Mouse (Mus musculus): ENCODE results near the gene Olfr90. TPM values are rescaled to one million over a fixed set of nuclear protein-coding genes. Genes with fewer than 3 reads are reported as not detected.
"Not testable (repeated sequence)": the region's sequence is repeated elsewhere in the genome, so short reads cannot be mapped to it uniquely, and the experiment has no call there.

Olfr90 gene
- not detected in 2 replicates for polyA plus RNA-seq (2015; fragmentation: Nextera tagmentation; extraction: Ambion mirVana)

- Histone ChIP-seq H3K4me1 (replicated peaks; ENCODE audit: insufficient read depth, low read length) (no peaks in the 10 kb centered on the region), H3K27ac (no peak within 1 kb of the TSS), H3K4me3 (replicated peaks; ENCODE audit: low read depth, low read length) (no peak within 1 kb of the TSS), H3K27me3 (ENCODE audit: insufficient read depth, low read length) (no peaks in the 10 kb centered on the region), H3K4me2 (ENCODE audit: low read length) (no peak within 1 kb of the TSS), H3K9me3 (replicated peaks; ENCODE audit: low read length) (no peaks in the 10 kb centered on the region), H3K9ac (ENCODE audit: low read depth, low read length) (no peak within 1 kb of the TSS), H3K36me3 (ENCODE audit: insufficient read depth, low read length) (no peaks in the 10 kb centered on the region)
- ATAC-seq (replicated peaks; ENCODE audit: low FRiP score, low read depth) = no peak
- TF ChIP-seq CTCF (IDR thresholded peaks at IDR 0.05; ENCODE audit: low read depth) = no peak
- DNase-seq (ENCODE audit: low spot score) = no peak
Observed at GRCm38 (mm10) chr17:37088399-37088798, at the start of gene Olfr90. Gene Olfr90 (minus strand): TSS chr17:37088499.

GRCm38 (mm10) chr17:37131366-37131765, 43.1 kb upstream of the Olfr90 start:
- 73% methylated on average over 4 of the region's 4 CpGs for WGBS
- not testable (repeated sequence) for ATAC-seq (replicated peaks; ENCODE audit: low FRiP score, low read depth); H3K27me3 ChIP-seq (ENCODE audit: insufficient read depth, low read length)

GRCm38 (mm10) chr17:37119988-37120387, 31.7 kb upstream of the Olfr90 start, which contains the start of gene Olfr92:
Gene Olfr92 (minus strand): TSS chr17:37120088.
- no peak for DNase-seq (ENCODE audit: low spot score)
- no peak within 1 kb of the TSS for H3K9ac ChIP-seq (ENCODE audit: low read depth, low read length)
- no peak for ATAC-seq (replicated peaks; ENCODE audit: low FRiP score, low read depth)
- no peaks in the 10 kb centered on the region for H3K27me3 ChIP-seq (ENCODE audit: insufficient read depth, low read length)
- no peak for TF ChIP-seq CTCF (IDR thresholded peaks at IDR 0.05; ENCODE audit: low read depth)
- no peaks in the 10 kb centered on the region for H3K9me3 ChIP-seq (replicated peaks; ENCODE audit: low read length)
- no peak within 1 kb of the TSS for H3K27ac ChIP-seq
- 92% methylated on average over 2 of the region's 2 CpGs for WGBS
- no peak within 1 kb of the TSS for H3K4me2 ChIP-seq (ENCODE audit: low read length)
- H3K36me3 ChIP-seq (ENCODE audit: insufficient read depth, low read length) = no peaks in the 10 kb centered on the region
- no peaks in the 10 kb centered on the region for H3K4me1 ChIP-seq (replicated peaks; ENCODE audit: insufficient read depth, low read length)
- no peak within 1 kb of the TSS for H3K4me3 ChIP-seq (replicated peaks; ENCODE audit: low read depth, low read length)

More at GRCm38 (mm10) chr17:37131366-37131765, 43.1 kb upstream of the Olfr90 start:
- H3K4me3 ChIP-seq (replicated peaks; ENCODE audit: low read depth, low read length); H3K36me3 ChIP-seq (ENCODE audit: insufficient read depth, low read length); H3K4me2 ChIP-seq (ENCODE audit: low read length); DNase-seq (ENCODE audit: low spot score); H3K27ac ChIP-seq; H3K4me1 ChIP-seq (replicated peaks; ENCODE audit: insufficient read depth, low read length); H3K9ac ChIP-seq (ENCODE audit: low read depth, low read length); H3K9me3 ChIP-seq (replicated peaks; ENCODE audit: low read length): not testable (repeated sequence)

DNA sequence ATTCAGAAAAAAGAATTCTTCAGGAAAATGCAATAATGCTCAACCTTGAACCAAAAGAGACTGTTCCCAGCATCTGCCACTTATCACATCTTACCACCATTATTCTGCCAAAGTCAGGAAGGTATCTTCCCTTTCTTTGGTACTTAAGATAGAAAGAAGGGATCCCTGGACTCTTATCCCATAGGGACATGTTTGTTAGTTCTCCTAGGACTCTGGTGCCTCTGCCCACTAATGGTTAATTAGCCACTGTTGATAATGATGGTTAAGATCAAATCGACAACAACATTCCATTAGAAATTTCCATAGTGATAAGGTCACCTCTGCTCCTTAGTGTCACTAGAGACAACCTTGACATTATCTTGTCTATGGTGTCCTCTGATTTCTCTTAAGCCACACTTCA, 9.9 kb upstream of the Olfr90 start, which contains the start of gene Olfr91:
Gene Olfr91 (minus strand): TSS at position 101 of the 400 bp plus-strand sequence.
- no peak for ATAC-seq (replicated peaks; ENCODE audit: low FRiP score, low read depth)
- no peak for TF ChIP-seq CTCF (IDR thresholded peaks at IDR 0.05; ENCODE audit: low read depth)
- H3K9me3 ChIP-seq (replicated peaks; ENCODE audit: low read length) = no peaks in the 10 kb centered on the region
- WGBS = 92% methylated on average over 1 of the region's 1 CpGs
- H3K27me3 ChIP-seq (ENCODE audit: insufficient read depth, low read length) = no peaks in the 10 kb centered on the region
- no peak within 1 kb of the TSS for H3K27ac ChIP-seq
- H3K36me3 ChIP-seq (ENCODE audit: insufficient read depth, low read length) = no peaks in the 10 kb centered on the region
- H3K4me1 ChIP-seq (replicated peaks; ENCODE audit: insufficient read depth, low read length) = no peaks in the 10 kb centered on the region
- DNase-seq (ENCODE audit: low spot score) = no peak
- H3K4me2 ChIP-seq (ENCODE audit: low read length) = no peak within 1 kb of the TSS
- no peak within 1 kb of the TSS for H3K9ac ChIP-seq (ENCODE audit: low read depth, low read length)
- no peak within 1 kb of the TSS for H3K4me3 ChIP-seq (replicated peaks; ENCODE audit: low read depth, low read length)

GRCm38 (mm10) chr17:37093289-37093688, 5.0 kb upstream of the Olfr90 start:
- Histone ChIP-seq H3K9me3 (replicated peaks; ENCODE audit: low read length) (no peaks in the 10 kb centered on the region), H3K4me3 (replicated peaks; ENCODE audit: low read depth, low read length) (no peak overlapping the region), H3K9ac (ENCODE audit: low read depth, low read length) (no peak overlapping the region), H3K27me3 (ENCODE audit: insufficient read depth, low read length) (no peaks in the 10 kb centered on the region), H3K4me2 (ENCODE audit: low read length) (no peak overlapping the region), H3K27ac (no peak overlapping the region), H3K36me3 (ENCODE audit: insufficient read depth, low read length) (no peaks in the 10 kb centered on the region), H3K4me1 (replicated peaks; ENCODE audit: insufficient read depth, low read length) (no peaks in the 10 kb centered on the region)
- 76% methylated on average over 5 of the region's 5 CpGs for WGBS
- DNase-seq (ENCODE audit: low spot score) (no peak), ATAC-seq (replicated peaks; ENCODE audit: low FRiP score, low read depth) (no peak)
- TF ChIP-seq CTCF (IDR thresholded peaks at IDR 0.05; ENCODE audit: low read depth) = no peak

GRCm38 (mm10) chr17:37092198-37092597, 3.9 kb upstream of the Olfr90 start:
- no peaks in the 10 kb centered on the region for H3K36me3 ChIP-seq (ENCODE audit: insufficient read depth, low read length)
- H3K9ac ChIP-seq (ENCODE audit: low read depth, low read length) = no peak overlapping the region
- H3K9me3 ChIP-seq (replicated peaks; ENCODE audit: low read length) = no peaks in the 10 kb centered on the region
- H3K27ac ChIP-seq = no peak overlapping the region
- no peak for TF ChIP-seq CTCF (IDR thresholded peaks at IDR 0.05; ENCODE audit: low read depth)
- H3K4me3 ChIP-seq (replicated peaks; ENCODE audit: low read depth, low read length) = no peak overlapping the region
- no peaks in the 10 kb centered on the region for H3K27me3 ChIP-seq (ENCODE audit: insufficient read depth, low read length)
- no peaks in the 10 kb centered on the region for H3K4me1 ChIP-seq (replicated peaks; ENCODE audit: insufficient read depth, low read length)
- DNase-seq (ENCODE audit: low spot score) (no peak), ATAC-seq (replicated peaks; ENCODE audit: low FRiP score, low read depth) (no peak)
- H3K4me2 ChIP-seq (ENCODE audit: low read length) = no peak overlapping the region
- WGBS = 72% methylated on average over 1 of the region's 1 CpGs

DNA sequence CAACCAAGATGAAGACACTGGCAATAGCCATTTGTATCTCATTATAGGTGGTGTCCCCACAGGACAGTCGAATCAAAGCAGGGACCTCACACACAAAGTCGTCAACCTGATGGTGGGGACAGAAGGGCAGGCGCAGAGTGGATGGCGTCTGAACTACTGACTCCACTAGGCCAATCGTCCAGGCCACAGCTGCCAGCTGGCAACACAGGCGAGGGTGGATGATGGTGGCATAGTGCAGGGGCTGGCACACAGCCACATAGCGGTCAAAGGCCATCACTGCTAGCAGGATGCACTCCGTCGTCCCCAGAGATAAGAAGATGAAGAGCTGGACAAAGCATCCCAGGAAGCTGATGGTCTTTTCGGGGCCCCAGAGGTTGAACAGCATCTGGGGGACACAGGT, 2.8 kb downstream of the Olfr90 start:
- ATAC-seq (replicated peaks; ENCODE audit: low FRiP score, low read depth) (no peak), DNase-seq (ENCODE audit: low spot score) (no peak)
- Histone ChIP-seq H3K9me3 (replicated peaks; ENCODE audit: low read length) (no peaks in the 10 kb centered on the region), H3K9ac (ENCODE audit: low read depth, low read length) (no peak overlapping the region), H3K27me3 (ENCODE audit: insufficient read depth, low read length) (no peaks in the 10 kb centered on the region), H3K4me3 (replicated peaks; ENCODE audit: low read depth, low read length) (no peak overlapping the region), H3K4me1 (replicated peaks; ENCODE audit: insufficient read depth, low read length) (no peaks in the 10 kb centered on the region), H3K4me2 (ENCODE audit: low read length) (no peak overlapping the region), H3K27ac (no peak overlapping the region), H3K36me3 (ENCODE audit: insufficient read depth, low read length) (no peaks in the 10 kb centered on the region)
- no peak for TF ChIP-seq CTCF (IDR thresholded peaks at IDR 0.05; ENCODE audit: low read depth)
- 68% methylated on average over 10 of the region's 10 CpGs for WGBS

All from kidney, postnatal 0 days (tissue).